Mouse (Mus musculus) embryo, embryonic 11 days (tissue): ENCODE measurements around the gene Tmc5.

ENCODE experiments used
- DNase-seq: peaks from one replicate; pipeline ENCODE4 v3.0.0-alpha.2; 2015

Gene Tmc5

DNA sequence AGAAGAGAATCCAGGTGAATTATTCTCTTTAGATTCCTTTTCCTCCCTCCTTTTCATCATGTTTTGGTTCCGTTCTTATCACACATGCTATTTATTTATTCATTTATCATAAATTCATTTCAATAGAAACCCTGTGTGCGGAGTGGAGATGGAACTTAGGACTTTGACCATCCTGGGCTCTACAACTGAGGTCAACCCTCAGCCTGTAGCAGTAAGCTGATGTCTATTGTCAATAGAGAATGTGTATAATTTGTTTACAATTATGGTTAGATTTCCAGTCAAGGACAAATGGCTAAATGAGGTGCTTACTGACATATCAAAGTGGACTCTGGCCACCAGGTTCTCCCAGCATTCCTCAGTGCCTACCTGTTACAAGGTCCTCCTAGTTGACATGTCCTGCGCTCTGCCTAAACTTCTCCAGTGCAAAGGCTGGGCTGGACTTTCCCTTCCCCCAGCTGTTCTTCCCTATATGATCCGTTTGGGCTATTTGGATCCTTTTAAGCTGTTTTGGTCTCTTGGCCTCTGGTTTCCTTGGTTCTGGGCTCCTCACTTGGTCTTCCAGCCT, 14.2 kb downstream of the Tmc5 start:
- no peak for DNase-seq

DNA sequence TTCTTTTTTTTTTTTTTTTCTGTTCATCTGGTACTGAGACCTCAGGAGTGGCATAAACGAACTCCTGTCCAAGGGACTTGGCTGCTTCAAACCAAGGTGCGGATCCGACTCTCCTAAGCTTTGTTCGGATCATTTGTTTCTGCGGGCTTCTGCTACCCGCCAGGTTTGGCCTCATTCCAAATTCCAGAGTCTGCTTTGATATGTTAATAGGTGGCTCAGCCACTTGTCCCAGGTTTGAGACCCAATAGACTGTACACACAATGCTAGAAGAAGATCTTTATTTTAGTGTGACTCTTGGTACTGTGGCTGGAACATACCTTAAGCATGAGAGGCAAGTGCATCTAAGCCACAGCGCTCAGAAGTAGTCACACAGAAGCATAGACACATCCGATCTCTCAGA, 14.8 kb downstream of the Tmc5 start:
- no peak for DNase-seq

DNA sequence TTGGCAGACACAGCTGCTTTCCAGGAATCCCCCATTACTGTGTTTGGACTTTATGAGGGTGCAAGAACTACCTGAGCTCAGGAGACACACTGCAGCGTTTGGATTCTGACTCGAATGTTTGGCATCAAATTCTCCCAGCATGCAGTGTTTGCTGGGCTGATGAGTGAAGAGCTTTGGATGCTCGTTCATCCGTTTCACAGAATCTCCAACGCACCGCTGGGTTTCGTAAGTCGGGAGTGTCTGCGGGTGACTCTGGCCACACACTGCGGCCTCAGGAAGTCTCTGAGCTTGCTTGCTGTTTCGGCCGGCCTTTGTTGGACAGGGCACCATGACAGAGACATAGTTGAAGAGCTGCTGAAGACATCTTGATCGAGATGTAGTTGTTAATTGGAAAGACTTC, 17.0 kb downstream of the Tmc5 start:
- DNase-seq, result peak; percentile 17

DNA sequence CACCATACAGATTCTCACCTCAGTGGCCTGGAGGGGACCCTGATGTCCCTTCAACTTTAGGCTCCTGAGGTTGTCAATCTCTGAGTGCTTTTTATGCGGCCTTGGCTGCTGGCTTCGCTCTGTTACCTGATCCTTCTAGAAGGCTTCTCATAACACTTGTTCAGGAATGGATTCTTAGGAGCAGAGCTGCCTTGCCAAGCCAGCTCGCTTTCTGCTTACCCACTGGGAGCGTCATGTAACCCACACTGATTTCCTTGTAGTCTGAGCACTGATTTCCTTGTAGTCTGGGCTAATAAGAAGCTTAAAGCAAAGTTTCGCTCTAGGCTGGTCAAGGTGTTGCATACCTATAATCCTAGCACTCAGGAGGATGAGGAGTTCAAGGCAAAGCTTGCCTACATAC, 21.0 kb downstream of the Tmc5 start:
- DNase-seq, result no peak

- no peak for DNase-seq
Observed at GRCm38 (mm10) chr7:118620243-118620906, 23.3 kb downstream of the Tmc5 start.

GRCm38 (mm10) chr7:118621094-118621493, 24.0 kb downstream of the Tmc5 start:
- no peak for DNase-seq

- no peak for DNase-seq
Observed at GRCm38 (mm10) chr7:118627550-118628298, 30.6 kb downstream of the Tmc5 start.

GRCm38 (mm10) chr7:118633094-118633493, 36.0 kb downstream of the Tmc5 start:
- no peak for DNase-seq

- no peak for DNase-seq
Observed at GRCm38 (mm10) chr7:118633951-118634350, 36.9 kb downstream of the Tmc5 start.

- no peak for DNase-seq
Observed at GRCm38 (mm10) chr7:118637466-118637865, 40.4 kb downstream of the Tmc5 start.

GRCm38 (mm10) chr7:118646237-118646636, 49.1 kb downstream of the Tmc5 start:
- no peak for DNase-seq

- no peak for DNase-seq
Observed at GRCm38 (mm10) chr7:118649328-118649727, 52.2 kb downstream of the Tmc5 start.

- DNase-seq, result no peak
Observed at GRCm38 (mm10) chr7:118650119-118650518, 53.0 kb downstream of the Tmc5 start.

DNA sequence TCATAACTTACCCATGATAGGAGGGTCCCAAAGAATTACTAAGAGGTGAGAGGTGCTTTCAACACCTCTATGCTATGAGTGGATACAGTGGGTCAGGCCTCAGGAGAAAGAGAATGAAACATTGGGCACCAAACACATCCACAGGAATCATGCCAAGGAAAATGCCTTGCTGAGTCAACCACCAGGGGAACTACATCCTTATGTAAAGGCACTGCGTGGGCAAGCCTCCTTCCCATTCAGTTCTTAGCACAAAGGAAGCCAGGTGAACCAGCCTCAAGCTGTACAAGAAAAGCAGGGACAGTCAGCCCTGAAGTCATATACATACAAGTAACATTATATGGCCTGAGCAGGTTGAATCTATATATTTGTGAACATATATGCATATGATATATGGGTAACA, 53.8 kb downstream of the Tmc5 start:
- no peak for DNase-seq

DNA sequence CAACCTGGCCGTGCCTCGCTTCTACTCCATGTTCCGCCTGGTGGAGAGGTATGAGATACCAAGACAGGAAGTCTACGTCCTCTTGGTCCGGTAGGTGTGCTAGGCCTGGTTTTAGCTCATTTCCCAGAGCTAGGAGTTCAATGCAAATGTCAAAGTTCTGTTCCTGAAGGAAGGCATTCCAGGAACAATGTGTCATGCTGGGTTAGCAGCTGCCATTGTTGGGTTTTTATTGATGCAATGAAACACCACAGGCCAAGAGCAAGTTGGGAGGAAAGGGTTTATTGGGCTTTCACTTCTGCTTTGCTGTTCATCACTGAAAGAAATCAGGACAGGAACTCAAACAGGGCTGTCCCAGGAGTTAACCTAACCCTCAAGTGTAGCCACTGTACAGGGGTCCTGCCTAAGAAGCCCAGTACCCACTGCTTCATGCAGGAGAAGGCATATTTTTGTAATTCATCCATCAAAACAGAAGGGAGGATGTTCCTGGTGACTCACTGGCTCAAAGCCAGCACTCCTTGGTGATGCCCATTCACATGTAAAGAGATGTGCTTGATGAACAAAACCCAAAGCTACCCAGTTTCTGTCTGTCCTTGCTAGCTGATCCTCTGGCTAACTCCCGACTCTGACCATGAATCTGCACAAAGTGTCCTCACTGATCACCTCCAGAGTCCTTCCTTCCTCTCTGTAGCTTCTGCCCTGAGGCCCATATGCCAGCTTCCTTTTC, 55.6 kb downstream of the Tmc5 start:
- DNase-seq, result no peak

GRCm38 (mm10) chr7:118656730-118657129, 59.6 kb downstream of the Tmc5 start:
- no peak for DNase-seq

- no peak for DNase-seq
Observed at GRCm38 (mm10) chr7:118667773-118668172, 70.7 kb downstream of the Tmc5 start.

DNA sequence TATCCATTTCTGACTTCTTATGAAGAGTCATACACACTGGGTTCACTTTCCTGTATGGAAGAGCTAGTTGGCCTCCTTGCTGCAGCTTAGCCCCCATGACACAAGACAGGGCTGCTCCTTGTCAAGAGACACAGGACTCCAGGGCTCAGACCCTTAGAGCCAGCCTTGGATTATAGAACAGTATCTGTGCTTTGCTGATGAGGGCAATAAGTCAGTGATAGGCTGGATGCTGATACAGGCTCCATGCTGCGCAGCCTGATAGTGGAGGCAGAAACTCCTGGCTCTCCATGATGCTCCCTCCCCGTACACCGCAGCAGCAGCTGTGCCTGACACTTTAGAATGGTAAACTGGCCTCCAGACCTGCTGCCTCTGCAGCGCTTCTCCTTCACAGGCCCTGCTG, 73.0 kb downstream of the Tmc5 start:
- DNase-seq, result no peak

- DNase-seq, result no peak
Observed at GRCm38 (mm10) chr7:118676826-118677225, 79.7 kb downstream of the Tmc5 start.

DNA sequence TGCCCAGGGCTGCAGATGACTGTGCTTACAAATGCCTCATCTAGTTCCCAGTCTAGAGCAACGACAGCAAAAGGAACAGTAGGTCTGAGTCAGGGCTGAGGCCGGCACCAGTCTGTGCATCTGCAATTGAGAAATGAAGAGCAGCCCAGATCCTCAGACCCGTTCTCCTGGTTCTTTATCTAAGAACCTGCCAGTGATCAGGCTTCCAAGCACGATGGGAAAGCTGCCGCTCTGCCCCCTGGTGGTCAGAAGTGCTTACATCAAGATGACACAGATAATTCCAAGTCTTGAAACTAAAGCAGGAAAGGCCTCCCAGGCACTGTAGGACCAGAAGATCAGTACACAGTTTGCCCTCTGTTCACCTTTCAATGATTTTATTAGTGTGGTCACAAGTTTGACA, 91.1 kb downstream of the Tmc5 start:
- peak; percentile 87 for DNase-seq

DNA sequence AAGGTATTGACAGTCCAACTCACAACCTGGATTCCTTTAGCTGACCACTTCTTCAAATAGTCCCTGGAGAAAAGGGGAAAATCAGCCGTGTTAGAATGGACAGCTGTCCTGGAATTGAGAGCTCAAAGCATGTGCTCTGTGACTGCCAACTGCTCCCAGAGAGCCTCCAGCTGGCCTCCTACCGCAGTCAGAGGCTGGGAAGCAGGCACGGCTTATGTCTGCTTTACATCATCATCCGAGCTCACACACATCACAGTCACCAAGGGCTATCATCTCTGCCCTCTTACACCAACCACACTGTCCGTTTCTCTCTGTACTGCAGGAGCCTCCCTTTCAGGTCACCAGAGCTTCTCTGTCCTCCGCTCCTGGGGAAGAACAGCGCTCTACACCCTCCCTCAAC, 92.0 kb downstream of the Tmc5 start:
- DNase-seq, result no peak

DNA sequence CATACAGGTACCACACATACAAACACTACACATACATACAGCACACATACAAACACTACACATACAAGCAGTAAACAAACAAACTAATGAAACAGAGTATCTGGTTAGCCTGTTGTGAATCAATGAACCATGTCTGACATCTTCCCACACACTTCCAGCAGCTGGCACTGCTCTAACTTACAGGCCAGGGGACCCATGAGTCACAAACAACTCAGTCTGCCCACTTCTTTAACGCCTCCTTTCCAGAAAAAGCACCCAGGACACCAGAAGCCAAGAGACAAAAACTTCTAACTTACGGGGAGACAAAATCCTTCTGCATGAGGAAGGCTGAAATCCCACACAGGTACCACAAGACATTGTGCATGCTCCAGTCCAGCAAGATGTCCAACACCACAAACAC, 94.2 kb downstream of the Tmc5 start:
- DNase-seq, result no peak

DNA sequence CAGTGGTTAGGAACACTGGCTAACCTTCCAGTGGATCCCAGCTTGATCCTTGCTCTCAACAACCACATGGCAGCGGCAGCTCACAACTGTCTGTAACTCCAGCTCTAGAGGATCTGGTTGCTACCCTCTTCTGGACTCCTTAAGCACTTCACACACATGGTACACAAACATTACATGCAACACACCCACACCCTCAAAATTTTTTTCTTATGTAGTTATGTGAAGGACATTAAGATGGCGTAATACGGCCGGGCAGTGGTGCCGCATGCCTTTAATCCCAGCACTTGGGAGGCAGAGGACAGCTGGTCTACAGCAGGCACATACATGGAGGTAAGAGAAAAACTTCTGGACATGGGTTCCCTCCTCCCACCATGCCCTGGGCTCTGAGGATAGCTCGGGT, 99.0 kb downstream of the Tmc5 start:
- no peak for DNase-seq

GRCm38 (mm10) chr7:118697168-118697567, 100.1 kb downstream of the Tmc5 start:
- no peak for DNase-seq
